Mouse (Mus musculus) frontal cortex, adult (tissue): ENCODE measurements around the gene Cryba2.

Source experiments
- ATAC-seq: cut with Nextera tagmentation; 2 replicates; pipeline ENCODE4 v1.9.2; 2017; ENCODE audit warnings: mild to moderate bottlenecking, moderate library complexity, mixed read lengths; ENCODE audit not compliant: low TSS enrichment

Cryba2 gene

DNA sequence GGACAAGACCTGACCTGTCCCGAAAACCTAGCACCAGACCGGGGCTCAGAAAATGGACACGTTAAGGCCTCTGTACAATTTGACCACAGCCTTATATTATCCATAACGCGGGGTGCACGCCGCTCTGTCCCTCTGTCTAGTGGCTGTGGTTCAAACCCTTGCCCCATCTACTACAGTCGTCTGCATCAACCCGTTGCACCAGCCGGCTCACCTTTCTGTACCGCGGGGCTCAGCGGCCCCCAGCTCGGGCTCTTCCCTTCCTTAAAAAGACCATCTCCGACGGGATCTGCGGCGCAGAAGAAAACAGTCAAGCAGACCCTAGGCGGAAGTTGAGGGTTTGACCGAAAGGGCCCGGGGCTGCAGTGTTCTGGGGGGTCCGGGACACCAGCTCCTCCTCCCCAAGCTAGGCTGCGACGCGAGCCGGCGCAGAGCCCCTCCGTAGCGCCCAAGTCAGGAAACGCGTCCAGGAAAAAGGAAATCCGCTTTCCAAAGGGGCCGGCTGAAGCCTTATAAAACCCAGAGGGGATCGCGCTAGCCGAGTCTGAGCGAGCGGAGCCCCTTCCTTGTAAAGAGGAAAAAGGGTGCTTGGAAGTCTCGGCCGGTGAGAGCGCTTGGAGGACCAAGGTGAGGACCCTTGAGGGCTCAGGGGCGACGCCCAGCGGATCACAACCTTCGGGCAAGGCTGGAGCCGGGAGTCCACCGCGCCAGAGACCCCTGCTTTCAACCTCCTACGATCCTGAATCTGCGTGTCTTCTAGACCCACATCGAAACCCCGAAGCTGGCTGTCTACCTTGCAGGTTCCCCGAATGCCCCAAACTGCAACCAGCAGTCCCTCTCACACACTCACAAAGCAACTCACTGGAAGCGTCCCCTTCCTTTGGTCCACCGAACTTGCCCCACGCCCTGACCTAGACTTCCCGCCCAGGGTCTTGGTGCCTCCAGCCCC is 8.5 kb downstream of the Cryba2 start:
- no peak for ATAC-seq

DNA sequence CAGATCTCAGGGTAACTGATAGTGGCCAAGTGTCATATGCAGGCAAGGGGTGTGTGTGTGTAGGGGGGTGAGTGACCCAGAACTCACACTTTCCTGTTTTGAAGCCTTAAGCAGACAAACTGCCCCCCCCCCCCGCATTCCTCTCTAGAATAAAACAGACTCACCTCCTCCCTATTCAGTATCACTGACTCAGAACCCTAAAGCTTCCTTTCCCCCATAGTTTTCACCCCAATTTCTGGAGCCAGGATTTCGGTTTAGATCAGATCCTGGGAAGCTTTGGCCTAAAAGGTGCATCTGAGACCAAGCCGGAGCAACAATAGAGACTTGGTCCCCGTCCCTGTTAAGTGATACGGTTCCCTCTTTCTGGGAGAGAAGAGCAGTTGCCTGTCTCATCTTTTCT is 9.5 kb downstream of the Cryba2 start:
- no peak for ATAC-seq

DNA sequence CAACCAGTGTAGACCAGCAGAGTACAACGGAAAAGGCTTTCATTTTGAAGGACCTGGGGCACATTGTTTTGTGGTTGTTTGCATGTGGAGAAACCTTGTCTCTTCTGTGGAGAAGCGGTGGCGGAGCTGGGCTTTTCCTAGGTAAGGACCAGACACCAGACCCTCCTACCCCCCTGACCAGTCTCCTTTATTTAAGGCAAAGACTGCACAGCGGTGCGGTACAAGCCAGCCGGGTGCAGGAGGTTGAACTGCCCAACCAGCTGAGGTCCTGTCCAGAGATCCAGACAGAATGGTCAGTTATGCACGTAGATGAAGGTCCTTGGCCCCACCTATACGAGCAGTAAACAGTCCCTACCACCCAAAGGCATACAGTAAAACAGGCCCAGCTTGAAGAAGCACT is 10.1 kb downstream of the Cryba2 start:
- no peak for ATAC-seq

GRCm38 (mm10) chr1:74882055-74882734 is 10.7 kb downstream of the Cryba2 start:
- no peak for ATAC-seq

DNA sequence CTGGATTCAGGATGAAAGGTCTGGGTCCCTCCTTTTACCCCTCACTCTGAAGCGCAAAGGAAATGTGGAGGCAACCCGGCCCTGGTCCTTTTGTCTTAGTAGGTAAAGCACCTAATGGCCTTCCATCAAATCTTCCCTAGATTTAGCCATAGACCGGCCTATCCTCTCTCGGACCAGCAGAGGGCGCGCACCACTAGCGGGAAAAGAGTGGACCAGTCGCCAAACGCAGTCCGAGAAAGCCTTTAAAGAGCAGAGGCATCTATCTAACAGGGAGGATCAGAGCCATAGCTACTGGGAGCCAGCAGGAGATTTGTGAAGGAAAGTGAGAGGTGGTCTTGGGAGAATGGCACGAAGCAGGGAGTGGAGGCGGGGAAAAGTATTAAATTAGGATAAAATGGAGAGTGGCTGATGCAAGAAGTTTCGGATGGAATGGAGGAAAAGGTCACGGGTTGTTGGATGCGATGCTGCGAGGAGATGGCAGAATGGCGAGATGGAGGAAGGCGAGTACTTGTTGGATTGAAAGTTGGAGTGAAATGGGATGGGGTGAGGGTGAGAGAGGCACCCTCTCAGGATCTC is 12.1 kb downstream of the Cryba2 start:
- ATAC-seq: peak; percentile 71

DNA sequence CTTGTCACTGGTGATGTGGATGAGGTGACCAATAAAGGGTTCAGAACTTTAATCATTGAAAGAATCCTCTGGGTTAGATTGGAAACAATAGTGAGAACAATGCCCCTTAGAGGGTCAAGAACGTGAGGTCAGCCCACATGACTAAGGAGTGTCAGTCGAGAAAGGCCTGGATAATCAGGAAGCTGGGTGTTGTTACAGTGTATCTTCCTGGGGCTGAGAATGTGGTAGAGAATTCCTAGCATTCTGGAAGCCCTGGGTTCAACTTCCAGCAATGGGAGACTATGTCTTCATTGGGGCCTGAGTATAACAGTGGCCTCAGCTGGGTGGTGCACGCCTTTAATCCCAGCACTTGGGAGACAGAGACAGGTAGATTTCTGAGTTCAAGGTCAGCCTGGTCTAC is 15.7 kb downstream of the Cryba2 start:
- no peak for ATAC-seq

- no peak for ATAC-seq
Measured at GRCm38 (mm10) chr1:74872218-74872617, 20.7 kb downstream of the Cryba2 start.

DNA sequence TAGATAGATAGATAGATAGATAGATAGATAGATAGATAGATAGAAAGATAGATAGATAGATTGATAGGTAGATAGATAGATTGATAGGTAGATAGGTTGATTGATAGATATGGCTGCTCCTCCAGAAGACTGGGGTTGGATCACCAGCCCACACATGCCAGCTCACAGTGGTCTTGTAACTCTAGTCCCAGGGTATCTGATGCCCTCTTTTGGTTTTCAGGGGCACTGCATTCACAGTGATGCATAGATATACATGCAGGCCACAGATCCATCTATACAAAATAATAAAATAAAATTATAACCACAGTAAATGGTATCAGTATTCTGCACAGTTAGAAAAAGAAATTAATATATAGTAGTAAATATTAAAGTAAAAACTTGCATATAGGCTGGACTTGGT is 31.2 kb downstream of the Cryba2 start:
- ATAC-seq: no peak

- 0 out of 2 replicates have a peak, but pooled peaks have one; percentile 21 for ATAC-seq
Measured at GRCm38 (mm10) chr1:74859223-74859984, 33.5 kb downstream of the Cryba2 start.

DNA sequence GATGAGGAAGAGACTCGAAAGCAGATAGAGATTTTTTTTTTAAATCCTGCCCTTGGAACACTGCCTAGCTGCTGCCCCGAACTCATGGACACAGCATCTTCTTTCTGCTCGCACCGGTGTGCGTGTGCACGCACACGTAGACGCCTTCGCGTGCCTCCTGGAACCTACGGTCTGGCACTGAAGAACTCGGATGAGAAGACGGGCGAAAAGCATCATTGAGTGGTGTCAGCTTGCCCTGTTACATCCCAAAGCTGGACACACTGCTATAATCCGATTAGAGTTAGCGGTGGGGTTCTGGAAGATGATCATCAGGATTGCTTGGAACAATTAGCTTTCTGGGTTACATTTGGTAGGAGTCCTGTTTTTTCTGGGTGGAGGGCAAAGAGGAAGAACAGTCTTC is 34.1 kb downstream of the Cryba2 start:
- ATAC-seq: no peak; the same call in 1 of the 2 replicates

DNA sequence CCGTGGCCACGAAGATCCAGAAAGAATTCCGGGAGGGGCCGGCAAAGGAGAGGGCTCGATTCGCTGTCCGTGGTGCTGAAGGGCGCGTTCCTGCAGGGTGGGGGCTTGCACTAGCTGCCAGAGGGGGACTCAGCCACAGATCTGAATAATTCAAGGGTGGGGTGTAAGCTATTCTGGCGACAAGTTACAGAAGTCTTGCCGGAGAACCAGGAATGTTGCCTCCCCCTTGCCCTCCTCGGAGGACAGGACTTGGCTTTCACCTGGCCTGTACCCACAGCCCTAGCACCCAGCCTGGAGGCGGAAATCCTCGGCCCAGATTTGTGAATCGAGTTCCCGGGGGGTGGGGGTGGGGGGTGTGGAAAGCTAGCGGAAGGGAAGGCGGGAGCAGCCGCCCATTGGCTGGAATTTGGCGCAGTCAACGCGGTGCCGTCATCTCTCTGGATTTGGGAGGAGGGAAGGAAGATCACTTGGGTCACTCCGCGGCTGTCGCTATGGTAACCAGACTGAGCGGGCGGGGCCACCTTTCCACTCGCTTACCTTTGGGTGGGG is 34.7 kb downstream of the Cryba2 start:
- ATAC-seq: peak; percentile 42

GRCm38 (mm10) chr1:74857677-74858076 is 35.3 kb downstream of the Cryba2 start:
- ATAC-seq: no peak

DNA sequence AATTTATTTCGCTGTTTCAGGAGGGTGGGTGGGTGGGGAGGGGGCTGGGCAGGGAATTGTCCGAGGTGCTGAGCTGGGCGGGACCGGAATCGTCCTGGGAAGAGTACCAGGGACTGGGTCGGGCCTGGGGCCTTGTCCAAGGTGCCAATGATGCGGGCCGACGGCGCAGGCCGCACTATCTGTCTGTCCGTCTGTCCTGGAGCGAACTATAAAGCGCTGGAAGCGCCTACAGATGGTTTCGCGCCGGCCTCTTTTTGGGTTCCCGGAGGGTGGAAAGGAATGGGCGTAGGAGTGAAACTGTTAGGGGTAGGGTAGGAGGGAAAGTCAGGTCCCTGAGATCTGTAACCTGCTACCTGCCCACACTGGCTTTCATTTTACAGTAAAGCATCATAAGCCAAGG is 35.7 kb downstream of the Cryba2 start:
- ATAC-seq: no peak

GRCm38 (mm10) chr1:74856791-74857190 is 36.2 kb downstream of the Cryba2 start:
- ATAC-seq: no peak

GRCm38 (mm10) chr1:74856439-74856720 is 36.6 kb downstream of the Cryba2 start:
- ATAC-seq: no peak

GRCm38 (mm10) chr1:74855651-74856438 is 37.1 kb downstream of the Cryba2 start:
- ATAC-seq: no peak

DNA sequence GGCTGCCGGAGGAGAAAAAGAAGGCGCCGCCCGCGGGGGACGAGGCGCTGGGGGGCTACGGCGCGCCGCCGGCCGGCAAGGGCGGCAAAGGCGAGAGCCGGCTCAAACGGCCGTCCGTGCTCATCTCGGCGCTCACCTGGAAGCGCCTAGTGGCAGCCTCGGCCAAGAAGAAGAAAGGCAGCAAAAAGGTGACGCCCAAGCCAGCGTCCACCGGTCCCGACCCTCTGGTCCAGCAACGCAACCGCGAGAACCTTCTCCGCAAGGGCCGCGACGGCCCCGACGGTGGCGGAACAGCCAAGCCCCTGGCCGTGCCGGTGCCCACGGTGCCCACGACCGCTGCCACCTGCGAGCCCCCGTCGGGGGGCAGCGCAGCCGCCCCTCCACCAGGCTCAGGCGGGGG is 37.8 kb downstream of the Cryba2 start:
- ATAC-seq: no peak

GRCm38 (mm10) chr1:74854306-74855056 is 38.5 kb downstream of the Cryba2 start, which contains the start of gene Cdk5r2:
Gene Cdk5r2, plus strand, starts transcription at chr1:74854934.
- ATAC-seq: peak; percentile 58

DNA sequence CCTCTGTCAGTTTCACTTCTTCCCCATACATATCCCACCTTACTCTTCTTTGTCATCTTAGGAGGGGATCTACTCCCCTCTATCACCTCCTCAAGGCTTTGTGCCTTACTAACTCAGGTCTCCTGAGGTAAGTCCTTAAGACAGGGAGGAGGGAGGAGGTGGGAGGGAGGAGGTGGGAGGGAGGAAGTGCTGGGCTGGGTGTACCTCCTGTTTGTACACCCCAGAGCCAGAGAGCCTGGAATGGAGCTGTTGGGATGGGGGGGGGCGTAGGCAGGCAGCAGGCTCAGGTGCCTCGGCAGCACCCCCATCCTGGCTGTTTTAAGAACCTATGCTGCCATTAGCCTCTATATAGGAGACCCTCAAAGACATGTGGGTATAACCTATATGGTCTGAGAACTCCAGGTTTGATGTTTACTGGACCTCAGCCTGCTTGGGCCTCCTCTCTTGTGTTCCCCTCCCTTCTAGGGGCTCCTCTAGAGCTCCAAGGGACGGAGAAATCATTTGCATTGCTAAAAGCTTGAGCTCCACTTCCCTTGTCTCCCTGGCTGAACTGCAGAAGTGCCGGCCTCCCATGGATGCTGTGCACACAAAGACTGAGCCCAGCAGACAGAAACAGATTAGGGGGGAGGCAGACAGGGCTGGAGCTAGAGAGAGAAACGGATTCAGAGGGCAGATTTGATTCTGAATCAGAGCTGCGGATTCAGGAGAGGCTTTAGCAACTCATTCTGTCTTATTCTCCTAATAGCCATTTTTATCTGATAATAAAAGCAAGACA is 41.8 kb downstream of the Cryba2 start:
- peak; percentile 35 for ATAC-seq
